ENCODE assay signal across 23 mouse cellular contexts in genomic region chr13:42921769-42922450, GRCm38 (mm10).
DNase-seq lines count a peak whose midpoint lies in the region; ATAC-seq and TF ChIP-seq lines count a peak whose summit lies in the region.
"Had no signal": no experiment of that assay in that cellular context is flagged by ENCODE, and none has a peak within 500 bp of the region (broad histone marks: within the 10 kb centered on the region; RNA-seq: fewer than 3 reads in every experiment).

No protein-coding gene starts in this region.

- no peak overlapping the region for H3K27ac ChIP-seq in kidney, embryonic 14.5 days (ENCODE audit: low read depth, low read length)
- no peak overlapping the region for H3K27ac ChIP-seq in midbrain, embryonic 11.5 days (ENCODE audit: low read depth, low read length)
- no peak overlapping the region for H3K27ac ChIP-seq in midbrain, postnatal 0 days (ENCODE audit: low read depth, low read length)
- 0 out of 2 replicates have a peak overlapping the region, but pooled peaks have one; percentile 15 for H3K27ac ChIP-seq in kidney, embryonic 16.5 days (ENCODE audit: low read length)
- no peak overlapping the region for H3K27ac ChIP-seq in intestine, embryonic 16.5 days (ENCODE audit: low read length)
- H3K27ac ChIP-seq: heart, embryonic 13.5 days; hindbrain, embryonic 15.5 days; limb, embryonic 10.5 days; midbrain, embryonic 10.5 days; neural tube, embryonic 13.5 days had no signal

- WGBS in kidney, embryonic 14.5 days = 94% methylated on average over 10 of the region's 10 CpGs
- WGBS in midbrain, embryonic 11.5 days = 92% methylated on average over 10 of the region's 10 CpGs
- 96% methylated on average over 10 of the region's 10 CpGs for WGBS in midbrain, postnatal 0 days
- WGBS in kidney, embryonic 16.5 days = 87% methylated on average over 10 of the region's 10 CpGs
- WGBS in intestine, embryonic 16.5 days = 85% methylated on average over 10 of the region's 10 CpGs

- H3K9ac ChIP-seq in kidney, embryonic 14.5 days (ENCODE audit: low read depth, low read length) = no peak overlapping the region
- no peak overlapping the region for H3K9ac ChIP-seq in midbrain, embryonic 11.5 days (ENCODE audit: low read length)
- no peak overlapping the region for H3K9ac ChIP-seq in midbrain, postnatal 0 days (replicated peaks; ENCODE audit: low read length, poor library complexity, severe bottlenecking)
- no peak overlapping the region for H3K9ac ChIP-seq in kidney, embryonic 16.5 days (replicated peaks; ENCODE audit: low read length)
- H3K9ac ChIP-seq in intestine, embryonic 16.5 days (ENCODE audit: low read depth, low read length) = no peak overlapping the region
- H3K9ac ChIP-seq: heart, embryonic 13.5 days; hindbrain, embryonic 15.5 days; neural tube, embryonic 13.5 days had no signal

- peaks cover under 1% of the 10 kb centered on the region; the same call in 1 of the 2 replicates for H3K9me3 ChIP-seq in kidney, embryonic 14.5 days (ENCODE audit: control insufficient read depth, low read length)
- H3K9me3 ChIP-seq in midbrain, embryonic 11.5 days (ENCODE audit: control insufficient read depth, low read length) = no peaks in the 10 kb centered on the region
- H3K9me3 ChIP-seq in midbrain, postnatal 0 days (ENCODE audit: low read length) = no peaks in the 10 kb centered on the region
- H3K9me3 ChIP-seq in kidney, embryonic 16.5 days (ENCODE audit: low read length) = peaks cover 2% of the 10 kb centered on the region; the same call in 1 of the 2 replicates
- H3K9me3 ChIP-seq in intestine, embryonic 16.5 days (ENCODE audit: control insufficient read depth, low read length) = no peaks in the 10 kb centered on the region
- H3K9me3 ChIP-seq: heart, embryonic 13.5 days; hindbrain, embryonic 15.5 days; limb, embryonic 10.5 days; neural tube, embryonic 13.5 days had no signal

- H3K27me3 ChIP-seq in kidney, embryonic 14.5 days (ENCODE audit: control insufficient read depth, insufficient read depth, low read length) = no peaks in the 10 kb centered on the region
- H3K27me3 ChIP-seq in midbrain, embryonic 11.5 days (ENCODE audit: control insufficient read depth, insufficient read depth, low read length) = peaks cover 2% of the 10 kb centered on the region; the same call in 1 of the 2 replicates
- H3K27me3 ChIP-seq in midbrain, postnatal 0 days (ENCODE audit: insufficient read depth, low read length) = no peaks in the 10 kb centered on the region
- H3K27me3 ChIP-seq in kidney, embryonic 16.5 days (ENCODE audit: insufficient read depth, low read length) = no peaks in the 10 kb centered on the region
- H3K27me3 ChIP-seq in intestine, embryonic 16.5 days (replicated peaks; ENCODE audit: control insufficient read depth, insufficient read depth, low read length) = no peaks in the 10 kb centered on the region; the same call in 1 of the 2 replicates
- H3K27me3 ChIP-seq: hindbrain, embryonic 15.5 days had no signal

- H3K4me2 ChIP-seq in kidney, embryonic 14.5 days (replicated peaks; ENCODE audit: low read depth, low read length) = no peak overlapping the region
- H3K4me2 ChIP-seq in midbrain, embryonic 11.5 days = no peak overlapping the region
- no peak overlapping the region for H3K4me2 ChIP-seq in midbrain, postnatal 0 days (ENCODE audit: low read depth, low read length, poor library complexity, severe bottlenecking)
- no peak overlapping the region for H3K4me2 ChIP-seq in kidney, embryonic 16.5 days (replicated peaks; ENCODE audit: low read depth, low read length)
- no peak overlapping the region for H3K4me2 ChIP-seq in intestine, embryonic 16.5 days (ENCODE audit: low read depth, low read length)
- H3K4me2 ChIP-seq: heart, embryonic 13.5 days; hindbrain, embryonic 15.5 days; liver, embryonic 11.5 days; neural tube, embryonic 13.5 days had no signal

- no peak for ATAC-seq in kidney, embryonic 14.5 days (ENCODE audit: low FRiP score, low TSS enrichment)
- no peak for ATAC-seq in midbrain, embryonic 11.5 days (ENCODE audit: low FRiP score)
- no peak for ATAC-seq in midbrain, postnatal 0 days (ENCODE audit: low FRiP score)
- no peak for ATAC-seq in kidney, embryonic 16.5 days (ENCODE audit: low FRiP score, low TSS enrichment)
- no peak for ATAC-seq in intestine, embryonic 16.5 days
- ATAC-seq: activated CD4-positive, CD25-positive, alpha-beta regulatory T cell, adult 4 months; Patski had no signal

- no peak overlapping the region for H3K4me3 ChIP-seq in kidney, embryonic 14.5 days (ENCODE audit: low read length)
- H3K4me3 ChIP-seq in midbrain, embryonic 11.5 days (ENCODE audit: low read depth, low read length) = no peak overlapping the region
- no peak overlapping the region for H3K4me3 ChIP-seq in midbrain, postnatal 0 days (ENCODE audit: low read depth, low read length)
- H3K4me3 ChIP-seq in kidney, embryonic 16.5 days (ENCODE audit: low read length) = no peak overlapping the region
- no peak overlapping the region for H3K4me3 ChIP-seq in intestine, embryonic 16.5 days (ENCODE audit: low read length)
- H3K4me3 ChIP-seq: heart, embryonic 13.5 days; hindbrain, embryonic 15.5 days; limb, embryonic 10.5 days; midbrain, embryonic 10.5 days; neural tube, embryonic 13.5 days had no signal

- H3K4me1 ChIP-seq in kidney, embryonic 14.5 days (ENCODE audit: control insufficient read depth, insufficient read depth, low read length) = peaks cover 4% of the 10 kb centered on the region
- H3K4me1 ChIP-seq in midbrain, embryonic 11.5 days (ENCODE audit: control insufficient read depth, insufficient read depth, low read length) = no peaks in the 10 kb centered on the region; the same call in 1 of the 2 replicates
- 0 out of 2 replicates have a peak, but pooled peaks cover 3% of the 10 kb centered on the region for H3K4me1 ChIP-seq in midbrain, postnatal 0 days (ENCODE audit: insufficient read depth, low read length)
- H3K4me1 ChIP-seq in kidney, embryonic 16.5 days (ENCODE audit: insufficient read depth, low read length) = peaks cover 6% of the 10 kb centered on the region
- H3K4me1 ChIP-seq in intestine, embryonic 16.5 days (ENCODE audit: control insufficient read depth, insufficient read depth, low read length) = 0 out of 2 replicates have a peak, but pooled peaks cover under 1% of the 10 kb centered on the region

- peak; percentile 69 for DNase-seq in kidney, adult 11 months
- DNase-seq in midbrain, embryonic 11.5 days (ENCODE audit: low spot score, missing footprints) = peak; percentile 12
- no peak for DNase-seq in midbrain, postnatal 0 days (ENCODE audit: low spot score)
- peak; percentile 54 for DNase-seq in right cerebral cortex, postnatal 25 days
- no peak for DNase-seq in gastrocnemius, postnatal 4 days (ENCODE audit: low spot score in 2 of 2)
- DNase-seq: adrenal gland, postnatal 14 days; cerebellum, adult 2 months; gastrocnemius, postnatal 25 days; heart, postnatal 36 days; lung, adult 2 months; lung, postnatal 36 days; thymus, postnatal 25 days had no signal

- H3K36me3 ChIP-seq in kidney, embryonic 14.5 days (ENCODE audit: control insufficient read depth, insufficient read depth, low read length) = no peaks in the 10 kb centered on the region
- H3K36me3 ChIP-seq in midbrain, embryonic 11.5 days (ENCODE audit: control insufficient read depth, insufficient read depth, low read length) = no peaks in the 10 kb centered on the region
- no peaks in the 10 kb centered on the region for H3K36me3 ChIP-seq in midbrain, postnatal 0 days (ENCODE audit: insufficient read depth, low read length)
- 0 out of 2 replicates have a peak, but pooled peaks cover 1% of the 10 kb centered on the region for H3K36me3 ChIP-seq in kidney, embryonic 16.5 days (ENCODE audit: insufficient read depth, low read length)
- H3K36me3 ChIP-seq in intestine, embryonic 16.5 days (ENCODE audit: control insufficient read depth, insufficient read depth, low read length) = no peaks in the 10 kb centered on the region
- H3K36me3 ChIP-seq: heart, embryonic 13.5 days; hindbrain, embryonic 15.5 days; limb, embryonic 10.5 days; midbrain, embryonic 10.5 days; neural tube, embryonic 13.5 days had no signal

- TF ChIP-seq CTCF in midbrain, postnatal 0 days (IDR thresholded peaks at IDR 0.05) = no peak

Comparison
In these comparisons a context has a peak if more than half of its experiments do, and no peak if none do; other contexts are left out.
1. DNase-seq: peak in kidney, adult 11 months (single experiment), midbrain, embryonic 11.5 days (single experiment) and right cerebral cortex, postnatal 25 days (single experiment); none in midbrain, postnatal 0 days (single experiment) and gastrocnemius, postnatal 4 days (0 of 2).